Mouse (Mus musculus): Measurements from ENCODE around the gene Oas1f. TPM values are rescaled to one million over a fixed set of nuclear protein-coding genes. Genes with fewer than 3 reads are reported as not detected.
"Not testable (repeated sequence)": the region's sequence is repeated elsewhere in the genome, so short reads cannot be mapped to it uniquely, and the experiment has no call there.

Oas1f gene
- polyA plus RNA-seq, 1 experiment: not detected

GRCm38 (mm10) chr5:120890026-120890425 lies 42.9 kb downstream of the Oas1f start:
- Histone ChIP-seq H3K36me3 (ENCODE audit: control insufficient read depth, insufficient read depth, low read length) (no peaks in the 10 kb centered on the region), H3K27me3 (ENCODE audit: control insufficient read depth, insufficient read depth, low read length) (no peaks in the 10 kb centered on the region), H3K4me3 (ENCODE audit: extremely low read depth, insufficient read depth, insufficient read length) (no peak overlapping the region), H3K4me1 (ENCODE audit: control insufficient read depth, insufficient read depth, insufficient read length) (no peaks in the 10 kb centered on the region), H3K27ac (ENCODE audit: insufficient read depth, low read length) (no peak overlapping the region)
- DNase-seq (ENCODE audit: low read depth in 1 of 2, low spot score in 2 of 2): no peak
- no peak for TF ChIP-seq POLR2A (IDR thresholded peaks at IDR 0.05; ENCODE audit: low read depth, low read length)
- no peak for TF ChIP-seq CTCF (IDR thresholded peaks at IDR 0.05; ENCODE audit: extremely low read depth, insufficient read depth, insufficient read length, insufficient replicate concordance)
- 87% methylated on average over 2 of the region's 2 CpGs for WGBS

GRCm38 (mm10) chr5:120890991-120891390 lies 43.8 kb downstream of the Oas1f start:
- WGBS: 12% methylated on average over 3 of the region's 3 CpGs

GRCm38 (mm10) chr5:120891566-120892242 lies 44.5 kb downstream of the Oas1f start:
- H3K27me3 ChIP-seq (ENCODE audit: control insufficient read depth, insufficient read depth, low read length); H3K4me1 ChIP-seq (ENCODE audit: control insufficient read depth, insufficient read depth, insufficient read length); H3K4me3 ChIP-seq (ENCODE audit: extremely low read depth, insufficient read depth, insufficient read length); H3K36me3 ChIP-seq (ENCODE audit: control insufficient read depth, insufficient read depth, low read length); H3K27ac ChIP-seq (ENCODE audit: insufficient read depth, low read length); DNase-seq (ENCODE audit: low read depth in 1 of 2, low spot score in 2 of 2): not testable (repeated sequence)
- WGBS: 87% methylated on average over 2 of the region's 2 CpGs

More at GRCm38 (mm10) chr5:120890991-120891390, 43.8 kb downstream of the Oas1f start:
- H3K4me1 ChIP-seq (ENCODE audit: control insufficient read depth, insufficient read depth, insufficient read length): no peaks in the 10 kb centered on the region
- H3K27me3 ChIP-seq (ENCODE audit: control insufficient read depth, insufficient read depth, low read length): no peaks in the 10 kb centered on the region
- DNase-seq (ENCODE audit: low read depth in 1 of 2, low spot score in 2 of 2): no peak
- no peak for TF ChIP-seq POLR2A (IDR thresholded peaks at IDR 0.05; ENCODE audit: low read depth, low read length)
- TF ChIP-seq CTCF (IDR thresholded peaks at IDR 0.05; ENCODE audit: extremely low read depth, insufficient read depth, insufficient read length, insufficient replicate concordance): no peak
- H3K36me3 ChIP-seq (ENCODE audit: control insufficient read depth, insufficient read depth, low read length): no peaks in the 10 kb centered on the region; the same call in 1 of the 2 replicates
- no peak overlapping the region for H3K27ac ChIP-seq (ENCODE audit: insufficient read depth, low read length)
- H3K4me3 ChIP-seq (ENCODE audit: extremely low read depth, insufficient read depth, insufficient read length): no peak overlapping the region

GRCm38 (mm10) chr5:120892243-120892660 lies 45.1 kb downstream of the Oas1f start:
- no peaks in the 10 kb centered on the region for H3K4me1 ChIP-seq (ENCODE audit: control insufficient read depth, insufficient read depth, insufficient read length)
- no peak overlapping the region for H3K27ac ChIP-seq (ENCODE audit: insufficient read depth, low read length)
- H3K27me3 ChIP-seq (ENCODE audit: control insufficient read depth, insufficient read depth, low read length): no peaks in the 10 kb centered on the region
- no peaks in the 10 kb centered on the region; the same call in 1 of the 2 replicates for H3K36me3 ChIP-seq (ENCODE audit: control insufficient read depth, insufficient read depth, low read length)
- no peak for DNase-seq (ENCODE audit: low read depth in 1 of 2, low spot score in 2 of 2)
- H3K4me3 ChIP-seq (ENCODE audit: extremely low read depth, insufficient read depth, insufficient read length): no peak overlapping the region
- TF ChIP-seq POLR2A (IDR thresholded peaks at IDR 0.05; ENCODE audit: low read depth, low read length) (no peak), CTCF (IDR thresholded peaks at IDR 0.05; ENCODE audit: extremely low read depth, insufficient read depth, insufficient read length, insufficient replicate concordance) (no peak)
- WGBS: 84% methylated on average over 2 of the region's 2 CpGs

GRCm38 (mm10) chr5:120893866-120894265 lies 46.7 kb downstream of the Oas1f start:
- not testable (repeated sequence) for DNase-seq (ENCODE audit: low read depth in 1 of 2, low spot score in 2 of 2); H3K27me3 ChIP-seq (ENCODE audit: control insufficient read depth, insufficient read depth, low read length); H3K4me3 ChIP-seq (ENCODE audit: extremely low read depth, insufficient read depth, insufficient read length); H3K4me1 ChIP-seq (ENCODE audit: control insufficient read depth, insufficient read depth, insufficient read length); H3K27ac ChIP-seq (ENCODE audit: insufficient read depth, low read length); H3K36me3 ChIP-seq (ENCODE audit: control insufficient read depth, insufficient read depth, low read length)
- WGBS: 89% methylated on average over 4 of the region's 4 CpGs

- H3K27me3 ChIP-seq (ENCODE audit: control insufficient read depth, insufficient read depth, low read length); H3K36me3 ChIP-seq (ENCODE audit: control insufficient read depth, insufficient read depth, low read length); H3K4me1 ChIP-seq (ENCODE audit: control insufficient read depth, insufficient read depth, insufficient read length); H3K4me3 ChIP-seq (ENCODE audit: extremely low read depth, insufficient read depth, insufficient read length); DNase-seq (ENCODE audit: low read depth in 1 of 2, low spot score in 2 of 2); H3K27ac ChIP-seq (ENCODE audit: insufficient read depth, low read length): not testable (repeated sequence)
- WGBS: 79% methylated on average over 2 of the region's 2 CpGs
Observed at GRCm38 (mm10) chr5:120894692-120895091, 47.5 kb downstream of the Oas1f start.

GRCm38 (mm10) chr5:120895231-120895900 lies 48.2 kb downstream of the Oas1f start:
- no peaks in the 10 kb centered on the region for H3K4me1 ChIP-seq (ENCODE audit: control insufficient read depth, insufficient read depth, insufficient read length)
- no peak overlapping the region for H3K4me3 ChIP-seq (ENCODE audit: extremely low read depth, insufficient read depth, insufficient read length)

More at GRCm38 (mm10) chr5:120895231-120895900, 48.2 kb downstream of the Oas1f start:
- H3K36me3 ChIP-seq (ENCODE audit: control insufficient read depth, insufficient read depth, low read length): no peaks in the 10 kb centered on the region; the same call in 1 of the 2 replicates
- H3K27me3 ChIP-seq (ENCODE audit: control insufficient read depth, insufficient read depth, low read length): no peaks in the 10 kb centered on the region
- no peak for TF ChIP-seq CTCF (IDR thresholded peaks at IDR 0.05; ENCODE audit: extremely low read depth, insufficient read depth, insufficient read length, insufficient replicate concordance)
- no peak for TF ChIP-seq POLR2A (IDR thresholded peaks at IDR 0.05; ENCODE audit: low read depth, low read length)
- WGBS: 93% methylated on average over 11 of the region's 11 CpGs
- no peak for DNase-seq (ENCODE audit: low read depth in 1 of 2, low spot score in 2 of 2)
- no peak overlapping the region for H3K27ac ChIP-seq (ENCODE audit: insufficient read depth, low read length)
